Mouse (Mus musculus) fibroblast of lung, adult 2 months (primary cell): ENCODE results near the gene Ccn5.

Experiments
- DNase-seq: peaks from one replicate; pipeline ENCODE4 v3.0.0-alpha.2; 2011; ENCODE audit warnings: low read depth

Ccn5 gene

GRCm38 (mm10) chr2:163842043-163842442 is 21.4 kb downstream of the Ccn5 start:
- no peak for DNase-seq

- DNase-seq, result no peak
These were observed 32.8 kb downstream of the Ccn5 start, which contains the start of gene Kcnk15 for GRCm38 (mm10) chr2:163853461-163853901. Kcnk15 (plus strand) TSS chr2:163853651.

DNA sequence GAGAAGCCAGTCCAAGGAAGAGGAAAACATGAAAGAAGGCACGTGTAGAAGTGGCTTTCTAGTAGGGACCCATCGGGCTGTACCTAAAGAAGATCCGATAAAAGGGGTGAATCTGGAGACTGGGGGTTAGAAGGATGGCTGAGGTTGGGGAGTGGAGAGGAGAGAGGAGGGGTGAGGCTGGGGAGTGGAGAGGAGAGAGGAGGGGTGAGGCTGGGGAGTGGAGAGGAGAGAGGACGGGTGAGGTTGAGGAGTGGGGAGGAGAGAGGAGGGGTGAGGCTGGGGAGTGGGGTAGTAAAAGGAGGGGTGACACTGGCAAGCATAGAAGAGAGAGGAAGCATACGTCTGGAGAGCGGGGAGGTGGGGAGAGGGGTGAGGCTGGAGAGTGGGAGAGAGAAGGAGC is 36.6 kb downstream of the Ccn5 start:
- no peak for DNase-seq

GRCm38 (mm10) chr2:163858254-163858947 is 37.7 kb downstream of the Ccn5 start:
- DNase-seq, result no peak

DNA sequence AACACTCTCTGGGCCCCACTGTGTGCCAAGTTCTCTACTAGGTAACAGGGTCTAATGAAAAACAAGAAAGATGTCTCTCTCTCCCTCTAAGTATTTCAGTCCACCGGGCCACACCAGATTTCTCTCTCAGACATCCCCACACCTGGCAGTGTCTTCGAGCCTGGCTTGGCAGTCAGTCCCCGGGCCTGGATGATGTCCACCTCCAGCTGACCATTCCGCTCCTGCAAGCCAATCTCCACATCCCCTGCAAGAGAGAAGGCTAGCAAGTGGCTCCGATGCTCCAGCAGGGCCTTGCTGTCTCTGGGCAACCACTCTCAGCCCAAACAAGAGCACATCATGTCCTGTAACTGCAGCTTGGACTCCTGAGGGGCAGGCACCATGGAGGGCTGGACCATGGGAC is 44.6 kb downstream of the Ccn5 start:
- no peak for DNase-seq

GRCm38 (mm10) chr2:163866061-163866460 is 45.4 kb downstream of the Ccn5 start:
- DNase-seq, result no peak

GRCm38 (mm10) chr2:163869783-163870182 is 49.1 kb downstream of the Ccn5 start:
- DNase-seq, result no peak

DNA sequence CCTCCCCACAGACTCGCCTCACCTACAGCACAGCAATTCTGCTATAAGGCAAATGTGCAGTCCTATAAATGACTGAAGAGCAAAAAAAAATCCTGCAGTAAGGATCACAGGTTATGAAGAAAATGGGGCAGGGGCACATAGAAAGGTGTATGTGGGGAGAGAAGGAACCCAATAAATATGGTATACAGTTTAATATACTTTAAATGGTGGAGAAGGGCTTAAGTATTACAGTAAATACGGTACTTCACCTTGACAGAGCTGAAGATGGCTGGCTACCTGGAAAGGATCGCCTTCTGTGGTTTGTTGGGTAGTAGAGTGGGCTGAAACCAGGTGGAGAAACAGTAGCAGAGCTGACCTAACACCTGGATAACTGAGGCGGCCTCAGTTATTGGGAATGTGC is 50.6 kb downstream of the Ccn5 start:
- DNase-seq, result no peak

DNA sequence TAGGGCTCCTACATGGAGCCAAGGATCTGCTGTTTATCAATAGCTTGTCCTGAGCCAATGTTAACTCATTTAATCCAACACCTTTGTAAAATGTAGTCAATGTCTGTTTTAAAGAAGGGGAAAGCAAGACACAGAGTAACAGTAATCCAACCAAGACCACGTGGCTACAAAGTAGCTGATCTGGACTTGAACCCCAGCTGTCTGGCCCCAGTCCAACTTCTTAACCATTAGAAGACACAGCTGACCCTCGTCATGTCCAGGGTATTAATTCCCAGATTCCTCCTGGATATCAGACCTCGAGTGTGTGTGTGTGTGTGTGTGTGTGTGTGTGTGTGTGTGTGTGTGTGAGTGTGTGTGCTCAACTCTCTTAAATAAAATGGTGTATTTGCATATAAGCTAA is 51.2 kb downstream of the Ccn5 start:
- DNase-seq, result no peak

- DNase-seq, result no peak
These were observed 54.2 kb downstream of the Ccn5 start for GRCm38 (mm10) chr2:163874877-163875276.

GRCm38 (mm10) chr2:163875484-163875883 is 54.8 kb downstream of the Ccn5 start:
- no peak for DNase-seq

GRCm38 (mm10) chr2:163876830-163877498 is 56.3 kb downstream of the Ccn5 start:
- DNase-seq, result no peak

- DNase-seq, result no peak
These were observed 60.2 kb downstream of the Ccn5 start for GRCm38 (mm10) chr2:163880891-163881290.
